Mouse (Mus musculus) retina, embryonic 14.5 days (tissue): ENCODE results near the gene Txndc2.

ENCODE experiments used
- DNase-seq: peaks from one replicate; pipeline ENCODE4 v3.0.0-alpha.2; 2015; ENCODE audit warnings: low spot score

The Txndc2 gene

DNA sequence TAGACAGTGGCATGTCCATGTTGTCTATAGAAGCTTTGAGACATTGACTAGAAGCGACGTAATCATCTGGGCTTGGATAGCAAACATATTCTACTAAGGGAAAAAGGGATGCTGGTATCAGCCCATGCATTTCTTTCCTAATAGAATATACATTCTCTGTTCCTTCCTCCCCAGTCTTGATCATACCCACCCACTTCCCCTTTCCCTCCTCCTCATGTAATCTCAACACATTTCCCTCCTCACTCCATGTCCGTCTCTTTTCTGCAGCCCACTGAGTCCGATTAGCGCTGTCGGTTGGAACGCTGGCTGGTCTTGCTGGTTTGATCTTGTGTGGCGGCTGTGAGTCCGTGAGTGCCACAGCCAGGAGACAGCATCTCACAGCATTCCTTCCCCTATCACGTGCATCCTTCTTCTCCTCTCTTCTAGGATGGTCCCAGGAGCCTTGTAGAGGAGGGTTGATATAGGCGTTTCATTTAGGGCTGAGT is at the start of gene Txndc2:
TSS of gene Txndc2 (minus strand) at position 435 of the 485 bp plus-strand sequence.
- DNase-seq: no peak

DNA sequence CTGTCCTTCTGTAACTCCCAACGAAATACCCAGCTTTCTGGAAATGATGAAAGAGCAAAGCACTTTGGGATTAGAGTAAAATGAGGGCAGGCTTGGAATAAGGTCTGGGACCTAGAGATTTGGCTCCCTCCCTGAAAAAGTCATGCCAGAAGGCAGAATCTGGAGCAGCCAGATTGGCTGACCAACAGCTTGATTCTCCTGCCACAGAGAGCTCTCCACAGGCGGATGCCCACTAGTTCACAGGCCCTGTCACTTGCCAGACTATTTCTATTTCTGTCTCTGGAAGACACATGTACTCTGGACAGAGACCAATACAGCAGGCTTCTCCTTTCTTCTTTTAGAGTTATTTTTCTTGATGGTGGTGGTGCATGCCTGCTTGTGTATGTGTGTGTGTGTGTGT is 41.8 kb upstream of the Txndc2 start:
- no peak for DNase-seq

GRCm38 (mm10) chr17:65683316-65683715 is 41.3 kb upstream of the Txndc2 start:
- DNase-seq: no peak

- DNase-seq: no peak
These were observed 40.2 kb upstream of the Txndc2 start for GRCm38 (mm10) chr17:65682071-65682680.

- no peak for DNase-seq
These were observed 39.5 kb upstream of the Txndc2 start for GRCm38 (mm10) chr17:65681516-65681915.

DNA sequence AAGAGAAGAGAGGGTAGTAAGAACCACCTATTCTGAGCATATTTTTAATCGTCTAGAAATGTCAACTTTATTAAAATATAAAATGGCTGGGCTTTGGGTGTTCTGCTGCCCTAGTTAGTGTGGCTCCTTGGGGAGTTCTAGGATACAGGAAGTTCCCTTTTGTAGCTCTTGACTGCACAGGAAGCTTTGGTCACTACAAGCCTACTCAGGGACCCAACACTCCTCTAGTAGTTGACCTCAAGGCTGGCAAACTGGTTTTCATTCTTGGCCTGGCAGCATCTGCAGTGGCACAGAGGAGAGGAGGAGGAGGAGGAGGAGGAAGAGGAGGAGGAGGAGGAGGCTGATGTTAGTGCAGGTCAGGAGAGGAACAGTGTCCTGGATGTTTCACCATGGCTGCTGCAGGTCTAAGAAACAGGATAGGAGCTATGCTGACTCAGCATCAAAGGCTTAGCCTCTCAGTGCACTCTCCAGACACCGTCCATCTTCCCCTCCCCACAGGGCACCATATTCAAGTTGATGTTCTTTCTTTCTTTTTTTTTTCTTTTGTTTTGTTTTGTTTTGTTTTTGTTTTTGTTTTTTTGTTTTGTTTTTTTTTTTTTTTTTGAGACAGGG is 38.9 kb upstream of the Txndc2 start:
- DNase-seq: no peak

DNA sequence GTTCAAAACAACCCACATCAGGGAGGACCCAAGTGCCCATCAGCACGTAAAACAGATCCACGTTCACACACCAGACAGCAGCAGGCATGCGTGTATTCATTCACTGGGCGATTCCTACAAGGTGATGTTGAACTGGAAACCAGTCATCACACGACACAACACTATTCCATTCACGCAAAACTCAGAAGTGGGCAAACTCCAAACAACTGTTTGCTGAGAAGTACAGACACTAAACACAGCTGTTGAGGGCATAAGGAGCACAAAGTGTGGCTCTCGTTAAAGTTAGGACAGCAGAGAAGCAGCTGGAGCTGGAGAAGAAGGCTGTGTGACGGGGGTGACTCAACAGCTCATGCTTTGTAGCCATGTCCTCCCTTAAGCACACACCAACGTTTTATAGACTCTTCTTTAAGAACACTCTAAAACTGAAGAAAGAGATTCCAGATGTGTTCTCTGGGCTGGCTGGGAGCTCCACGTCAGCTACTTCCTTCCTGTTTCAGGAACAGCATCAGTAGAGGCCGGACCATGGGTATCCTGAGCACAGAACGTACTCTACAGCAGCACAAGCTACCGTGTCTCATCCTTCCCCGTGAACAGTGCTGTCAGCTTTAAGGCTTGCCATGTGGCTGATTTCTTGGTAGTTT is 38.0 kb upstream of the Txndc2 start:
- DNase-seq: no peak

DNA sequence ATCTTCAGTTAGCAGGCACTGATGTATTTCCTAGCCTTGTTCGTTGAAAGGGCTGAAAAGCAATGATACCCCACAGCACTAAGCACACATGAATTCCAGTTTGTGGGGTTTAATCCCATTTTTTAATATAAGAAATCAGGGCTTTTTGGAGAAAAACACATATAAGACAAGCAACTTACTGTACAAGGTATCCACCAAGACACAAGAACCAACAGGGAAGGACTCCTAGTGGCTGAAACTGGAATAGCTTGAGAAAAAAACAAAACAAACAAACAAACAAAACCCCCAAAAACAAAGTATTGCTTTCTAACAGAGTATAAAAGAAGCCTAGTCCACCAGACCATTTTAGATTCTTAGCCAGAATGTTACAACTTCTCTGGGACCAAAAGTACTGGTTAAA is 35.8 kb upstream of the Txndc2 start:
- no peak for DNase-seq

GRCm38 (mm10) chr17:65676536-65676935 is 34.6 kb upstream of the Txndc2 start:
- DNase-seq: no peak

GRCm38 (mm10) chr17:65675985-65676384 is 34.0 kb upstream of the Txndc2 start:
- no peak for DNase-seq

GRCm38 (mm10) chr17:65674710-65675171 is 32.8 kb upstream of the Txndc2 start:
- DNase-seq: no peak

GRCm38 (mm10) chr17:65672926-65673325 is 31.0 kb upstream of the Txndc2 start:
- no peak for DNase-seq

GRCm38 (mm10) chr17:65669061-65669460 is 27.1 kb upstream of the Txndc2 start:
- DNase-seq: no peak

GRCm38 (mm10) chr17:65667792-65668191 is 25.8 kb upstream of the Txndc2 start:
- no peak for DNase-seq

GRCm38 (mm10) chr17:65666388-65667161 is 24.6 kb upstream of the Txndc2 start:
- DNase-seq: no peak

- no peak for DNase-seq
These were observed 23.9 kb upstream of the Txndc2 start for GRCm38 (mm10) chr17:65665786-65666387.

GRCm38 (mm10) chr17:65663329-65664078 is 21.5 kb upstream of the Txndc2 start:
- no peak for DNase-seq

DNA sequence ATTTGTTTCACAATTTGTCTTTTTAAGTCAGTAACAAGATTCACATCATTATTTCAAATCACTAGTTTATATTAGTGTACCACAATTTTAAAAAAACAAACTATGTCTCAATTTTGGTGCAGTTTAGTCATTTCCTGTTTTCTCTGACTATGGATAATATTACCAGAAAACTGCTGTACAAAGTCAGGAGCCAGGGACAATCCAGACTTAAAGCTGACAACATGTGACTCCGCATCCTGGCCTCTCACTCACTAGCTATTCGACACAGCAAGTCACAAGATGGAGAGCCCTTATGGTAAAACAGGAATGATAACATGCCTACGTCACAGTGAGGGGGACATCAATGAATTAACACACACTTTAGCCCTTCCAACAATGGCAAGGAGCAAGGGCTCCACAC is 20.7 kb upstream of the Txndc2 start:
- no peak for DNase-seq

GRCm38 (mm10) chr17:65658416-65658815 is 16.4 kb upstream of the Txndc2 start:
- no peak for DNase-seq

GRCm38 (mm10) chr17:65657958-65658357 is 16.0 kb upstream of the Txndc2 start:
- DNase-seq: no peak

GRCm38 (mm10) chr17:65656731-65657130 is 14.8 kb upstream of the Txndc2 start:
- DNase-seq: no peak
